Mouse (Mus musculus): Measurements from ENCODE around the gene Igfbp6. TPM values are rescaled to one million over a fixed set of nuclear protein-coding genes. Genes with fewer than 3 reads are reported as not detected.

The Igfbp6 gene
- 10 to 100 TPM; 11.9 to 13.5 TPM for total RNA-seq (2021)
- long read RNA-seq, experiment 1, transcript Igfbp6-201 (4 exons, 1,112 nt) = major isoform, 13 of 14 reads
- long read RNA-seq, experiment 1, partial matches to known transcripts = 1 of 14 reads
- long read RNA-seq, experiment 1, other reads (novel, unspliced or antisense) = 0 of 14 reads
- long read RNA-seq, experiment 2, transcript Igfbp6-201 (4 exons, 1,112 nt) = major isoform, 12 of 13 reads
- long read RNA-seq, experiment 2, partial matches to known transcripts = 1 of 13 reads
- long read RNA-seq, experiment 2, other reads (novel, unspliced or antisense) = 0 of 13 reads

GRCm38 (mm10) chr15:102144274-102144711, at the start of gene Igfbp6:
Gene Igfbp6, plus strand, starts transcription at chr15:102144362.
- DNase-seq (ENCODE audit: low spot score in 2 of 2) = no peak
- intact Hi-C loops (cut with DNase I) = no loop called here

GRCm38 (mm10) chr15:102094988-102095387, 49.2 kb upstream of the Igfbp6 start:
- intact Hi-C loops (cut with DNase I) = no loop called here
- no peak for DNase-seq (ENCODE audit: low spot score in 2 of 2)

GRCm38 (mm10) chr15:102097147-102097915, 46.8 kb upstream of the Igfbp6 start:
- no peak for DNase-seq (ENCODE audit: low spot score in 2 of 2)
- intact Hi-C loops (cut with DNase I) = no loop called here

DNA sequence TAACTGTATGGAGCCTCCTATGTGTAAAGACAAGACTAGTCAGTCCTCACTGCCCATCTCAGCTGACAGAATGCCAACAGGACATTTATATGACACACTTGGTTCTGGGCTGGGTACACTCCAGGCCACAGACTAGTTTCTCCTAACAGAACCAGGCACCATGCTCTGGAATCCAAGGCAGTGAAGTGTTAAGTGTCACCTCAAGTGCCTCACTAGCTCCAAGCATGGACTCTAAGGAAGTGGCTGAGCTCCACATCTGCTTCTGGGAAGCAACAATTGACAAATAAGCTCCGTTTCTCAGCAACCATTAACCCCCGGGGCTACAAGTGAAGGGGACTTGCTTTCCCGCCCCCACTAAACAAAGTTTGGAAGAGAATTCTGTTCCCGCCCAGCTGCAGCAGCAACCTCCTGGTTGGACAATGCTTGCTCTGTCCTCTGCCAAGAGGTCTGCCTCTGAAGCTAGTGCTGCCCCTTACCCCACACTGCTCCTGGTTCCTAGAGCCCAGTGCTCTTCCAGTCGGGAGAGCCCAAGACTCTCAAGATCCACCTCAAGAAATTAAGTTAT, 46.1 kb upstream of the Igfbp6 start:
- DNase-seq (ENCODE audit: low spot score in 2 of 2) = no peak
- intact Hi-C loops (cut with DNase I) = no loop called here

DNA sequence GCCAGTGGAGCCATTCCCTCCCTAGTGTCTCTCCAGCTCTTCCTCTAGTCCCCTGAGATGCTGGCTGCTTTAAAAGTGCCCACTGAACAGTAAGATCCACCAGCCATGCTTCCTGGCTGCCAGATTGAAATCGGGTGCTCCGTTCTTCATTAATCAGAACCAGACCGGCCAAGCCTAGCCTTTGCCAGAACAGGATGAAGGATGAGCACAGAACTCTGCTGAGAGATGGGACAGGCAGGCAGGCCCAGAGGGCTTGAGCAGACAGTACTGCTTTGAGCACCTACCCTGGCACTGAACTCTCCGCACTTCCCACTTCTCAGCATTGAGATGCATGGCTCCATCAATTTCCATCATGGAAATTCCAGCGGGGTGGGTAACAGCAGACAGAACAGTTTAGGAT, 44.9 kb upstream of the Igfbp6 start:
- intact Hi-C loops (cut with DNase I) = no loop called here

GRCm38 (mm10) chr15:102099771-102100160, 44.4 kb upstream of the Igfbp6 start:
- intact Hi-C loops (cut with DNase I) = no loop called here
- DNase-seq (ENCODE audit: low spot score in 2 of 2) = no peak

More for the DNA sequence above, 44.9 kb upstream of the Igfbp6 start:
- no peak for DNase-seq (ENCODE audit: low spot score in 2 of 2)

- peak in 1 of 2 experiments; percentile 72 for DNase-seq (ENCODE audit: low spot score in 2 of 2)
- intact Hi-C loops (cut with DNase I) = no loop called here
Observed at GRCm38 (mm10) chr15:102100161-102100981, 43.8 kb upstream of the Igfbp6 start, which contains the start of gene Tns2. Gene Tns2, plus strand, starts transcription at chr15:102100413.

DNA sequence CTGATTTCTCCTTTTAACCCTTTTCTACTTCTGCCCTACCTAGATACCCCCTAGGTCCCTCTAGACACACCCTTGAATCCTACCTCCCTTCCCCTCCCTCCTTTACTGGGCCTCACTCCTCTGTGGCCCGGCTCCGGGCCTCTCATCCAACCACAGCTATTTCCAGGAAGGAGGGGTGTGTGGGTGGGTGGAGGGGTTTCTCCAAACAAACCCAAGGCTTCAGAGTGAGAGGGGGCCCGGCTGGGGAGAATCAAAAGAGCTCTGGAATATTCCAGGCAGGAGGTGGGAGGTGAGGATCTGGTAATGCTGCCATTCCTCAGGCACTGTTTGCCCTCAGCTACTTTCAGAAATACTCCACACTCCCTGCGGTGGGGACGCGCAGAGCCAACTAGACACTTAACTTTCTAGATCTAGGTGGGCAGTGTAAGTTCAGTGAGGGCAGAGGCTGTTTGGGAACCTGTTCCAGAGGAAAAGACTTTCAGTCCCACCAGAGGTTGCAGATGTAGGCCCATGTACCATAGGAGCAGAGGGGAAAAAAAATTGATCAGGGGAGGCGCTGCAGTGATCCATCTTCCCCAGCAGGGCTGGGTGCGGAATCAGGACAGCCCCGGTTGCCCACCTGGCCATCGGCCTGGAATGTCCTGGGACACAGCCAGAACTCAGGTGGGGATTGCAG, 43.0 kb upstream of the Igfbp6 start:
- intact Hi-C loops (cut with DNase I) = no loop called here
- no peak for DNase-seq (ENCODE audit: low spot score in 2 of 2)

GRCm38 (mm10) chr15:102101672-102102541, 42.3 kb upstream of the Igfbp6 start:
- intact Hi-C loops (cut with DNase I) = no loop called here
- no peak for DNase-seq (ENCODE audit: low spot score in 2 of 2)

GRCm38 (mm10) chr15:102102548-102103121, 41.5 kb upstream of the Igfbp6 start:
- intact Hi-C loops (cut with DNase I) = no loop called here
- DNase-seq (ENCODE audit: low spot score in 2 of 2) = no peak

DNA sequence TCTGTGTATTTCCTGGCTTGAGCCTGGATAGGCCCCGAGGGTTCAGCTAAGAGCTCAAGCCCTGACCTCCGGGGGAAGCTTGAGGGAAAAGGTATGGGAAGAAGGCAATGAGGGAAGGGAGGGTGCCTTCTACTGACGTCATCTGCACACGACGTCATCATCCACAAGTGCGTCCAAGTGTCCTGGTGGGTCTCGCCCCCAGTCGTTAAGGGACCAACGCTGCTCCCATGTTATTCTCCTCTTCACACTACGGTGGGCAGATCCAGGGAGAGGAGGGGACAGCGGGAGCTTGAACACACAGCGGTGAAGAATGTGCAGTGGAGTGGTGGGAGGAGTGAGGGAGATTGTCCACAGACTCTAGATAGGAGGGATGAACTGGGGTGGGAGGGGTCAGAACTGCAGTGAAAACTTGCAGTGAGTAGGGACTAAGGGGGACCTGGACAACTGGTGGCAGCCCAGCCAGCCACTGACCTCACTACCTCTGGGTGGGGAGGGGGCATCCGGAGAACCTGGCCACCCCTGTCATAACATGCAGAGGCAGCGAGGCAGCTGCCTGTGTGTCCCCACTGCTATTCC, 40.7 kb upstream of the Igfbp6 start:
- intact Hi-C loops (cut with DNase I) = no loop called here
- no peak for DNase-seq (ENCODE audit: low spot score in 2 of 2)

- intact Hi-C loops (cut with DNase I) = no loop called here
- no peak for DNase-seq (ENCODE audit: low spot score in 2 of 2)
Observed at GRCm38 (mm10) chr15:102103947-102104555, 40.1 kb upstream of the Igfbp6 start.

- DNase-seq (ENCODE audit: low spot score in 2 of 2) = no peak
- intact Hi-C loops (cut with DNase I) = loop anchor here (5.0 kb wide), 2 partner anchors 42 to 117 kb away; no protein-coding TSS in a partner anchor
Observed at GRCm38 (mm10) chr15:102105360-102105759, 38.8 kb upstream of the Igfbp6 start.

- no peak for DNase-seq (ENCODE audit: low spot score in 2 of 2)
- intact Hi-C loops (cut with DNase I) = loop anchor here (5.0 kb wide), 2 partner anchors 41 to 116 kb away; no protein-coding TSS in a partner anchor
Observed at GRCm38 (mm10) chr15:102105764-102106730, 38.1 kb upstream of the Igfbp6 start.

- no peak for DNase-seq (ENCODE audit: low spot score in 2 of 2)
- intact Hi-C loops (cut with DNase I) = loop anchor here (5.0 kb wide), 2 partner anchors 40 to 115 kb away; no protein-coding TSS in a partner anchor
Observed at GRCm38 (mm10) chr15:102106754-102107456, 37.3 kb upstream of the Igfbp6 start.

Measured in left cerebral cortex, postnatal 14 days (tissue).